Mouse (Mus musculus) frontal cortex, adult (tissue): Measurements from ENCODE around the gene Srrm3.
A peak's percentile ranks its signal among the peaks of the same experiment; 100 is the strongest.

ENCODE experiments used
- ATAC-seq: cut with Nextera tagmentation; 2 replicates; pipeline ENCODE4 v1.9.2; 2017; ENCODE audit warnings: mild to moderate bottlenecking, moderate library complexity, mixed read lengths; ENCODE audit not compliant: low TSS enrichment

The Srrm3 gene

DNA sequence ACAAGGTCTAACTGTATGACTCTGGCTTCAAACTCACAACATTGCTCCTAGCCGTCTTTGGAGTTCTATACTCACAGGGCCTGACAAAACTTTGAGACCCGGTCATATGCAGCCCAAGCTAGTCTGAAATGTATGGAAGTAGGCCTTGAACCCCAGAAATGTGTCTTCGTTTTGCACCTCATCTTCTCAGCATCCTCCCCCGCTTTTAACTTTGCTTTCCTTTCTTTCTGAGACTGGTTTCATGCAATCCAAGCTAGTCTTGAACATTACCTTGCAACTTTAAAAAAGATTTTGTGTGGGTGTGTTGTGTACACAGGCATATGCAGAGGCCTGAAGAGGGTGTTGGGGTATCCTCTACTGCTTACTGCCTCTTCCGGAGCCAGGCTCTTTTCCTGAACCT is 97.6 kb downstream of the Srrm3 start:
- ATAC-seq: peak; percentile 15

DNA sequence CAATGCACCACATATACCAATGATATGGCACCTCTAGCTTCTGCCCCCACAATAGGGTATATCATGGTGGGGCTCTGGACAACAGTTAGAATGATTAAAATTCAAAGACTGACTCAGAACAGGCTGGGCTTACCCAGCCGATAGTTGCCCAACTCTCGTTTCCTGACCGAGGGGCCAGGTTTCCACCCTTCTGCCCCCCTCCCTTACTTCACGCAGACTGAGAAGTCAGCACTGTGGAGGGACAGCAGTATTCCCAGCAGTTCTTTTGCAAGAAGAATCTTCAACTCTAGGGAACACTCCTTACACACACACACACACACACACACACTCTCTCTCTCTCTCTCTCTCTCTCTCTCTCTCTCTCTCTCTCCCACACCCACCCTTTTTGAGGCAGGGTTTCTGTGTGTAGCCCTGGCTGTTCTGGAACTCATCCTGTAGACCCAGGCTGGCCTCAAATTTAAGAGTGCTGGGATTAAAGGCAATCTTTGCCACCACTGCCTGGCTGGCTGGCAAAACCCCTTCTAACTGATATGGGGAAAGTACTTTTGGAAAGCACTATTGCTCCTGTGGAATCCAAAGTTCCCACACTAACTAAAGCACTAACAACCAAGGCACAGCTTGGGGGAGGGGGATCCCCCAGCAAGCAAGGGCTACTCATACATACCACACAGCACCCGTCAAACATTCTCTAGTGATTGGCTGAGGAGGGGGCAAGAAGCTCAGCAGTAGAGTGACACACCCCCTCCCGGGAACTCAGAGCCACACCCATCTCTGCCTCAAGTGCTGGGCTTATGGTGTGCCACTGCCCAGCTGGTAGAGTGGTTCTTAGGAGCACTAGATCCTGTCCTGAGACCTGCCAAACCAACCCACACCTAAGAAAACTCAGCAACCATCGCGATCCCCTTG is 98.9 kb downstream of the Srrm3 start:
- no peak for ATAC-seq

DNA sequence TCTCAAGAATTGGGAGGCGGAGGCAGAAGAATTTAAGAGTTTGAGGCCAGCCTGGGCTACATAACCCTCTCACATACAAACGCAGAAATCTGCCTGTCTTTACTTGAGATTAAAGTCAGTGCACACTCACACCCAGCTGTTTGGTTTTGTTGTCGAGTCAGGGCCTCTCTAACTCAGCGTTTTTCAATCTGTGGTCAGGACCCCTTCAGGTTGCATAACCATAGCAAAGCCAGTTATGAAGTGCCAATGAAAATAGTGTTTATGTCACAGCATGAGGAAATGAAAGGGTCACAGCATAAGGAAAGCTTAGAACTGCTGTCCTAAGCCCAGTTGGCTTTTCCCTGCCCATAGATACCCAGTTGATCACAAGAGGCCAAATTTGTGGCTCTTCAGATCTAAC is 100.2 kb downstream of the Srrm3 start:
- ATAC-seq: no peak

DNA sequence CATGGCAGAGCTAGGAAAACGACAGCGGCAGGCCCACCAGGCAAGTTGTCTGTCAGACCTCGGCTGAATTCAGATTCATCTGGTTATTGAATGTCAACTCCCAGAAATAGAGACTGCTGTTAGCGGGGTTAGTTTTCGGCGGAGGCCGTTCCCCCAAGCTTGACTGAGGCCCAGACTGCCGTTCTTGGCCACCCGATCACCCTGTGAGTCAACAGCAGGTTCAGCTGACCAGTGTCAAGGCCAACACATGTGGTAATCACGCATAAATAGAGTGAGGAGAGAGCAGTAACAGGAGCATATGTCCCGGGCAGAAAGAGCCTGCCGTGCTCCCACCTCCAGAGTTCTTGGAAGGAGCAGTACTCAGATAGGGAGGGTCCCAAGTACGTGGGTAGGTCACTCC is 100.6 kb downstream of the Srrm3 start:
- ATAC-seq: no peak

DNA sequence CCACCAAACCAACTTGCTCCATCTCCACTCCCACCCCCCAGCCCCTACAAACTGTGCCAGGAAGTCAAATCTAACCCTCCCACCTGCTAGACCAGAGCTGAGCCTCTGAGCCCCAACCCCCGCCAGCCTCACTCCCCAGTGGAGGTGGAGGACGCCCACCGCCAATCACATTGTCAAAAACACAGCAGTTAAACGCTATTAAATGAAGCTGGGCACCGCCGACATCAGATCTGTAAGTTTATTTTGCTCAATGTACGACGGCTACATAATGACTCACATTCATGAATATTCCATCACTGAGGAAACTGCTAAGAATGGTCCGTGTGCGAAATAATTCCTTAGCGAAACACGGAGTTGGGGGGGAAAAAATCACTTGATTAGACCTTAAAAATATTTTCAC is 101.5 kb downstream of the Srrm3 start:
- peak; percentile 11; the same call in 1 of the 2 replicates for ATAC-seq

DNA sequence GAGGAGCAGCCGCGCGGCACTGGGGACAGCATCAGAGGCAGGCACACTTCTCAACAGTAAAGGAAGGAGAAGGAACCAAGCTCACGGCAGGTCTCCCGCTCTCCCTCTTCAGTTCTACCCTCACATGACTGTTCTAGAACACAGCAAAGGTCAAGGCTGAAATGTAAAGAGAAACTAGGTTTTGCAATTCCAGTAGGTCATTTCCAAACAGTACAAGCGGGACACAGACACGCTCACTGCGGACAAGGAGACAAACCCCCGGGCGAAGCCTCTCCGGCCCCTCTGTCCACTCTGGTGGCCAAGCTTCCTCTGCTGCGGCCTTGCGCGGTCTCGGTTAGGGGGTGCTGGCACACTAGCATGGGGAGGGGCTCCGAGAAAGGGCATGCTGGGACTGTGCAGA is 102.3 kb downstream of the Srrm3 start:
- no peak for ATAC-seq

DNA sequence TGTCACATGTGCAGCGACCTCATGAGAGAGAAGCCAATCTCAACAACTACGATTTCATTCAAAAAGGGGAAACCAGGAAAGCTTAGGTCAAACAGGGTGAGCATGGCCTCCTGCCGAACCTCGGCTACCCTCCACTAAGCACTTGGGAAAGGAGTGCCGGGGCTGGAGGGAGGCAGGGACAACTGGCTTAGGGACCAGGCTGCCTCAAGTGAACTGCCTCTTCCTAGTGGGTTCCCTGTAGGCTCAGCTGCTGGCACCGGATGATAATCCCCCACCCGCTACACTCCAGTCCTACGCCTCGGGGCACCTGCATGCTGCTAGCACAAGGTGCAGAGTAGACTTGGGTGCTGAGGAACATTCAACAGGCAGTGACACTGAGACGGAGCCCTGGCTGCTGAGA is 103.0 kb downstream of the Srrm3 start:
- ATAC-seq: no peak

DNA sequence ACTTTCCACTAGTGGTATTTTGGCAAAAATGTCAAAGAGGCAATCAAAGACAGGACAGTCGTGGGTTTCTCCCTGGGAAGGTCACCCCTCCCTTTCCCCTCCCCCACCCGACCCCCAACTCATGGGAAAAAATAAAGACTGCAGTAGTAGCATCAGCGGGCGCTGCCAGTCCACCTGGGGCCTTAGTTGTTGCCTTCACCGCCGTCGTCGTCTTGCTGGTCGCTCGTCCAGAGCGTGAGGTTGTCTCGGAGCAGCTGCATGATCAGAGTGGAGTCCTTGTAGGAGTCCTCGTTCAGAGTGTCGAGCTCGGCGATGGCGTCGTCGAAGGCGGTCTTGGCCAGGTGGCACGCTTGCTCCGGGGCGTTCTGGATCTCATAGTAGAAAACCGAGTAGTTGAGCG is 104.1 kb downstream of the Srrm3 start:
- ATAC-seq: no peak

DNA sequence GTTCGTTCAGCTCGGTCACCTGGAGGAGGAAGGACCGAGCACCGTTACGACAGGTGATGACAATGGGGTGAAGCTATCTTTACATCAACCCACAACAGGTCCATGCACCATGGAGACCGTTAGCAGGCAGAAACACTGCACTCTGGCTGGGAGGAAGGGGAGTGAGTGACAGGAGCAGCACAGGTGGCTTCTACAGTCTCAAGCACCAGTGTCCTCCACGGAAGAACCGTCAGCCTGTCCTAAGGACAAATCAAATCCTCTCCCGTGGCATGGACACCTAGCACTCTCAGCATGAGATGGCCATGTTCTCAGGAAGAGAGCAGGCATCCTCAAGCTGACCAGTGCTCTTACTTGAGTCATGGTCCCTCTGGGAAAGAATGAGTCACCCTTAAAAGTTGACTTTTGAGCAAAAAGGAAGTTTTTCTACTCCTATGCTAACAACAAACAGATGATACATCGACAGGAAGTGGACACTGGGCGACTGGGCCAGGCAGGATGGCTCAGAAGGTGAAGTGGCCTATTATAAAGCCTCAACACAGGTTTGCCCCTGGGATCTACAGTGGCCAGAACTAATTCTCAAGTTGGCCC is 105.0 kb downstream of the Srrm3 start:
- no peak for ATAC-seq

DNA sequence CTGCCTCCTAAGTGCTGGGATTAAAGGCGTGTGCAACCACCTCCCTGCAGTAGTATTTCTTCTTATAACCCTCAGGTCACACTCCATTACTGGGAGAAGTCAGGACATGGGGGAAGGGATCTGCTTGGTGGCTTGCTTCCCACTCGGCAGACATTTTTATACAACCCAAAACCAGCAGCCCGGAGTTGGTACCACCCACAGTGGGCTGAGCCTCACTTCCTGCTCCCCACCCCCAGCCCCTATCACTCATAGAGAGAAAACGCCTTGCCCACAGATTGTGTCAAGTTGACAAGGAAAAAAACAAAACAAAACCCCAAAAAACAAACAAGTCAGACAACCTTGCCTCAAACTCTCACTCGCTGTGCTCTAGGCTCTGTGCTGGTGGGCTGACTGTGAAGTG is 106.5 kb downstream of the Srrm3 start:
- no peak for ATAC-seq

DNA sequence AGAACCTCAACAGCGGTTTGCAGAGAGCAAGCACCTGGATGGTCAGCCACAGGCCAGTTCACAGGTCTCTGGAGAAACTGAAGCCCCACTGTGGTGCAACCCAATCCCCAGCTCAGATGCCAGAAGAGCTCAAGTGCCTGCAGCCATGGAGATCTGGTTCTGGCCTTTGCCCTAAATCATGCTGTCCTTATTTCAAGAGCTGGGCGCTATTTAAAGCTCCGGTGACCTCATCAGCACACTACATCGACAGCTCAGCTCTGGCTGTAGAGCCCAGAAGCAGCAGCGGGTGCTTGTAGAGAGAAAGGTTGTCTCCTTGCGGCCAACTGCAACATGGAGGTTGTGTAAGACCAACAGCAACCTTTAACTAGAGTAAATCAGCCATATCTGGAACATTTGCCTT is 107.5 kb downstream of the Srrm3 start:
- ATAC-seq: no peak

DNA sequence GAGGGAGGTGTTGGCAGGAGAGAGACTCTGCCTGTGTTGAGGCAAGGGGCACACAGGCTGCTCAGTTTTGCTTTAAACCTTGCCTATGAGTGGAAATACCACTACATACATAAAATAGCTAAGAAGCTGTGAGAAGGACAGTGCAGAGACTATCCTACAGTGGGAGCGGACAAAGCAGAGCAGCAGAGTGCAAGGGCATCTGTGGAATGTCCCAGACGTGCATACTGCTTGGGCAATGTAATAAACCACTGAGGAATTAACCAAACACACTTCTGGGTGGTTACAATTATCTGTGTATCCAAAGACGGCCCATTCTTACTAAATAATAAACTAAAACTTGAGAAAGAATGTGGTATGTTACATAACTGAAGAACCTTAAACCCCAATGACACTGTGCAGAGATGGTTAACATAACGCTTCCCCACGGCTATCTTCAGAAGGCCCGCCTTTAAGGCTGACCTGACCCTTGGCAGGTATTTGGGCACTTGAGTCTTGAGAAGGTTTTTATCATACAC is 109.4 kb downstream of the Srrm3 start:
- ATAC-seq: no peak

DNA sequence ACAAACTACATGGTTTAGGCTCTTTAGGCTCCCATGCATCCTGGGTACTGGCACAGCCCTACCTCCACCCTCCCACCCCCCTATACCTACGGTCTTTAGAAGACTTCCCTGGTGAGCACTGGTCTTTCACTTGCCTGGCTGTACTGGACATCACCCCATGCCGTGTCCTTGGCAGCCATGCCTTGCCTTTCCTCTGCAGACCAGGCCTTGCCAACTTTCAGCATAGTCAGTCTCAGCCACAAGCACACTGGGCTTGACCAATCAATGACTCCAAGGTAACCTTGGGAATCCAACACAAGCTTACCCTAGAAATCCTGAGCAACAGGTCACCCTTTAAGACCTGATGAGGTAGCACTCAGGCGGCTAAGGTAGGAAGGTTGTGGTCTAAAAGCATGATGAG is 109.9 kb downstream of the Srrm3 start:
- ATAC-seq: no peak

DNA sequence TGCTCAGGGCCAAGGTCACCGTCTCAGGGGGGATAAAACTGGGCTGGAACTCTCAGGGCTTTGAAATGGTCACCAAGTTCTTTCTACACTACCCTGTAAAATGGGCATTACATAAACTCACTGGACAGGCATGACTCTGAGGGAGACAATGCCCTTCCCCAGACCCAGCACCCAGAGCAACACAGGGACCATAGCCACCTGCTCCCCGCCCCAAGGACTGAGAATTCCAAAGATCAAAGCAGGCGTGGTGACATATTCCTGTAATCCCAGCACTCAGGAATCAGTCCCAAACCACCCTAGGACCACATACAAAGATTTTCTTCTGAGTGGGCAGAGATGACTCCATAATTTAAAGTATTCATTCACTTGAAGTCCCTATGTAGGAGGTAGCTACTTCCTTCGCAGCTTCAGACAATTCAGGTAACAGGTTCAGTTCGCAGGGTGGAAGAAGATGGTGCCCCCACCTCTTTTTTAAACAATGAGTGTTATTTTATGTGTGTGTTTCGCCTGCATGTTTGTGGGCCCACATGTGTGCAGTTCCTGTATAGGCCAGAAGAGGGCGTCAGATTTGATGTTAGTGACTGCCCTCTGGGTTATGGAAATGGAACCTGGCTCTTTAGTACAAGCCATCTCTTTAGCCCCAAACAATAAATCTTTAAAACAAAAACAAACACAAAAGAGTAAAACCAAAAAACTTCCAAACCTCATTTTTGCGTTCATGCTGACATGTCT is 110.8 kb downstream of the Srrm3 start:
- ATAC-seq: no peak

DNA sequence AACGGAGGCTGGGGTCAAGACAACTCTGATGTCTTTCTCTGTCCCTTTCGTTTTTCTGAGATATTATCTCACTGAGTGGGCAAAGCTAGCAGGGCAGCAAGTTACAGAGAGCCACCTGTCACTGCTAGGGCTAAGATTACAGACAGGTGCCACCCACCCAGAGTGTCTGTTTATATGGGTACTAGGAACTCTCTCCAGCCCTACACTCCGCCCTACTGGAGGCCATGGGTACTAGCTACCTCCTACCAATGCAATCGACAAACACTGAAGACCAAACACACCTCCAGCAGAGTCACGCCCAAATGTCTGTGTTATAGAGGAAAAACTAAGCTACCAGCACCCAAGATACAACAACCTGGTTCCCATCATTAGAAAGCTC is 111.4 kb downstream of the Srrm3 start:
- ATAC-seq: no peak

DNA sequence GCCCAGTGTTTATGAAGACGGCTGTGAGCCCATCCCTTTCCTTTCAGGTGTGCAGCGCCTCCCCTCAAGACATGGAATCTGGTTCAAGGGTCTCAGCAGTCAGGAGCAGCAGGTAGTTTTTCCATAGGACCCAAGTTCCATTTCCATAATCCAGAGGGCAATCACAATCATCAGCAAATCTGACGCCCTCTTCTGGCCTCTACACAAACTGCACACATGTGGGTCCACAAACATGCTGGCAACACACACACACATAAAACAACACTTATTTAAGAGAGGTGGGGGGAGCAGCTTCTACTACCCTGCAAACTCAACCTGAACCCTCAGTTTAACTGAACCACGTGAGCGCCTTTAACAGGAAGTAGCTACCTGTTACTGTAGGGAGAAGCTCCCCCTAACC is 111.9 kb downstream of the Srrm3 start:
- ATAC-seq: no peak

DNA sequence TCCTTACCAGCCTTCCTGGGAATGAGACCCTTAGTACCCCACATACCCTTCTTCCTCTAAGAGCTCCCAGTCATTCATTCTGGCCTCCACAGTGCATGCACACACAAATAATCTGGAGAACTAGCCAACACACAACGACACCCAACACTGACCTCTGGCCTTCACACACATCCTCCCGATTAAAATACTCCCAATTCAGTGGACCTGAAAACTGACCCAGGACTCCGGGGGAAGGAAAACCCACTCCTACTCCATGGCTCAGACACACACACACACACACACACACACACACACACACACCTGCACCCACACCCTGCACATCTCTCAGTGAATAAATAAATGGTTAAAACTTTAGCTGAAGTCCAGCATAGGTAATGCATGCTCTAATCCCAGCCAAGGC is 113.2 kb downstream of the Srrm3 start:
- ATAC-seq: no peak

DNA sequence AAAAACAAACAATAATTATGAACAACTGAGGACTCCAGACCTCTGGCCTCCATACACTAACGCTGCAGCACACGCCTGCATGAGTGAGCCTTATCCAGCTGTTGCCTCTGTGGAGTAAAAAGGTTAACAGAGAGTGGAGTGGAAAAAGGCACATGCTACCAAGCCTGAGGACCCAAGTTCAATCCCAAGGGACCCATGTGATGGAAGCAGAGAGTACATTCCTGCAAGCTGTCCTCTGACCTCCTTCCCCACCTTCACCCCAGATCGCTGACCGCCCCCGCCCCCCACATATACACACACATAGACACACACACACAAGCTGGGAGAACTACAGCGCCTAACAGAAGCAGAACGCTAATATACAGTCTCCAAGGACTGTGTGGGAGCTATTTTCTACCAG is 117.2 kb downstream of the Srrm3 start:
- no peak for ATAC-seq
